Mouse (Mus musculus) layer of hippocampus, postnatal 36 days (tissue): Measurements from ENCODE around the gene Scyl2. TPM values are rescaled to one million over a fixed set of nuclear protein-coding genes. Genes with fewer than 3 reads are reported as not detected.
"Not testable (repeated sequence)": the region's sequence is repeated elsewhere in the genome, so short reads cannot be mapped to it uniquely, and the experiment has no call there.

Source experiments
- DNase-seq, 2 experiments: peaks; one replicate each; pipeline ENCODE4 v3.0.0; 2022
- total RNA-seq, 2 experiments: library from RNA; stranded (reverse); gene quantifications; 2 replicates each; pipeline ENCODE4 v1.2.3; 2021

Gene Scyl2
- 10 to 100 TPM; 27.2 to 28.0 TPM for total RNA-seq

GRCm38 (mm10) chr10:89686139-89686808, at the start of gene Scyl2:
Gene Scyl2, minus strand, starts transcription at chr10:89686285.
- DNase-seq = peak; percentile 93

DNA sequence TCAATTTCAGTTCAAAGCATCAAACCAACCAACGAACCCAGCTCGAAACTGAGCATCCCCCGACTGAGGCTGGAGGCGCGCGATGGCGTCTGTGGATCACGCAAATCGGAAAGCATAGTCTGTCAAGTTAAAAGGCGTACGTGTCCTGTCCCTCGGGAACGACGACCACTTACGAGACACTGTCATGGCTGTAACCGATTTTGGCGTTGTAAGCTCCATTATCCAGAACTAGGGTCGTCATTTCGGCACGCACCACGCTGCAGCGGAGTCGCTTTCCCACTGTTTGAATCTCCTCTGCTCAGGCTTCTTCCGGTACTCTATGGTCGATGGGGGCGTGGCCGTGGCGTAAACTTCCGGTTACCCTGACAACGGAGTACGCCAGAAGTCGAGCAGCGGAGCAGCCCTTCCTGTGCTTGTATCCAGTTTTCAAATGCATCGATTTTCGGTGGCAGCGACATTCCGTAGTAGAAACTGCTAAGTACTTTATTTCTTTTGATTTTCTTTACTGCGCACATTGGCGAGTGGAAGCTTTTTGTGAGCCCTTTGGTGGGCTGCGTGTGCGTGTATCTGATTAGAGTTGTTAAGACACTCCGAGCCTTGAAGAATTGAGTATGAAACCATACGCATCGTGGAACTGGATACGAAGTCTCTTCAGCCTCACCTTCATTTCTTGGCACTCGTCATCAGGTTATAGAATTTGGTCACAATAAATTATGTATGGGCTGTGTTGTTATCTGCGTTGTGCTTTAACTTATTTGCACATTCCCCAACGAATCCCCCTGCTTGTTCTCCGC, 46.1 kb upstream of the Scyl2 start, which contains the start of gene Actr6:
Gene Actr6 (minus strand): TSS at position 295 of the 794 bp plus-strand sequence.
- peak; percentile 91 to 93 for DNase-seq

- DNase-seq = no peak
Observed at GRCm38 (mm10) chr10:89731341-89731740, 45.3 kb upstream of the Scyl2 start.

DNA sequence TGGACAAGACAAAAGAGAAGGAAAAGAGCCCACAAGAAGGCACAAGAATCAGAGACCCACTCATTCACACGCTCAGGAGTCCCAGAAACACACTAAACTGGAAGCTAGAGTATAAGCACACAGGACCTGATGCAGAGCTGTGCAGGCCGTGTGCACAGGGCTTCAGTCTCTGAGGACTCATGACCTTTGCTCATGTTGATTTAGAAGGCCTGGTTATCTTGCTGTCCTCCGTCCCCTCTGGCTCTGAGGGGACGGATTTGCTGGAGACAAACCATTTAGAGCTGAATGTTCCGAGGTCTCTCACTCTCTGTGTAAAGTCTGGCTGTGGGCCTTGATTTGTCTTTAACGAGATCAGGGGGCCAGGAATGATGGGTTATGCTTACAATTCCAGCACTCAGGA, 44.3 kb upstream of the Scyl2 start:
- no peak for DNase-seq

- no peak for DNase-seq
Observed at GRCm38 (mm10) chr10:89722247-89723195, 36.4 kb upstream of the Scyl2 start.

- no peak for DNase-seq
Observed at GRCm38 (mm10) chr10:89720796-89721195, 34.7 kb upstream of the Scyl2 start.

- DNase-seq = no peak
Observed at GRCm38 (mm10) chr10:89720252-89720651, 34.2 kb upstream of the Scyl2 start.

DNA sequence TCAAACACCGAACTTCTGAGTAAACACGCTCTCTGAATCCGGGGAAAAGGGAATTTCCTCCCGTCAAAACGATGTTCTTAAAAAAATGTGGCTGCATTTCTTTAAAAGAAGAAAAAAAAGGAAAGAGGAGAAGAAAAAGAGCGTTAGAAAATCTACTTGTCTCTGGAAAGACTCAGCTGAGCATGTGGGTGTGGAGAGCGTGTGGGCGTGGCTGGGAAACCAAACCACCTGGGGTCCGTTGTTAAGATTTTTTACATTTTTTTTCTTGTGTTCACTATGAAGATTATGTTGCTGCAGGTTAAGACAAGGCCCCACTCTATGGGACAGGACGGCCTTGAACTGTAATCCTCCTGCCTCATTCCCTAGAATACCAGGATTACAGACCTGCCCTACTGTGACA, 28.8 kb upstream of the Scyl2 start:
- no peak for DNase-seq

DNA sequence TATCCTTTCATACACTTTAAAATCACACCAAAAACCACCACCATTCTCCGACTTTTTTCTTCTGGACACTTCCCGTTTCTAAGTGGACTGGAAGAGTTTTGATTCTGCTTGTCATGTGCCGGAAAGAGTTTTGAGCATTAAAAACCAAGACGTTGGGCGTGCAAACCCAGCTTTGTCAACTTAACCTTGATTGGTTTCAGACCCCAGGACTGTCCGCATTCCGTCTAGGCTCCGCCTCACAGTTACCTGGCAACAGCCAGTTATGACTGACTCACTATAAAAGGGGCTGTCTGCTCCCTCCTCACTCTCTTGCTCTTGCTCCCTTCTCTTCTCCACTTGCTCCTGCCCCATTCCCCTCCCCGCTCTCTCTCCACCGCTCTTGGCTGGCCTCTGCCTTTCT, 22.6 kb upstream of the Scyl2 start:
- no peak for DNase-seq

DNA sequence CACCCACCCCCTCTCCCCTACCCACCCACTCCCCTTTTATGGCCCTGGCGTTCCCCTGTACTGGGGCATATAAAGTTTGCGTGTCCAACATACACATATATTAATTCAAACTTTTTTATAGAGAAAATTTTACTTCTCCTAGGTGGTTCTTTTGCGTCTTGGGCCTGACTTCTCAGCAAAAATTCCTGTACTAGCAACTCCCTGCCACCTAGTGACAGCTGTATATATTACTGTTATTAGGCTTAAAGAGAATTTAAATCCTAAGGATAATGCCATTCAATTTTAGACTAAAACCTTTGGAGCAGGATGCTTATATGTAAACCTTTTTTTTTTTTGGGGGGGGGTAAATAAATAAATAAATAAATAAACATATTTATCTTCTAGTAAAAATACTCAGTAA, 21.3 kb upstream of the Scyl2 start:
- DNase-seq = no peak

- DNase-seq = no peak
Observed at GRCm38 (mm10) chr10:89703042-89703441, 17.0 kb upstream of the Scyl2 start.

GRCm38 (mm10) chr10:89697956-89698355, 11.9 kb upstream of the Scyl2 start:
- DNase-seq = no peak

GRCm38 (mm10) chr10:89696270-89696669, 10.2 kb upstream of the Scyl2 start:
- DNase-seq = not testable (repeated sequence)

GRCm38 (mm10) chr10:89695194-89695911, 9.3 kb upstream of the Scyl2 start:
- no peak for DNase-seq

- DNase-seq = no peak
Observed at GRCm38 (mm10) chr10:89690021-89690420, 3.9 kb upstream of the Scyl2 start.

GRCm38 (mm10) chr10:89687455-89687854, 1.4 kb upstream of the Scyl2 start:
- DNase-seq = no peak

- peak in 1 of 2 experiments; percentile 11 for DNase-seq
Observed at GRCm38 (mm10) chr10:89685391-89686138, 520 bp downstream of the Scyl2 start.

DNA sequence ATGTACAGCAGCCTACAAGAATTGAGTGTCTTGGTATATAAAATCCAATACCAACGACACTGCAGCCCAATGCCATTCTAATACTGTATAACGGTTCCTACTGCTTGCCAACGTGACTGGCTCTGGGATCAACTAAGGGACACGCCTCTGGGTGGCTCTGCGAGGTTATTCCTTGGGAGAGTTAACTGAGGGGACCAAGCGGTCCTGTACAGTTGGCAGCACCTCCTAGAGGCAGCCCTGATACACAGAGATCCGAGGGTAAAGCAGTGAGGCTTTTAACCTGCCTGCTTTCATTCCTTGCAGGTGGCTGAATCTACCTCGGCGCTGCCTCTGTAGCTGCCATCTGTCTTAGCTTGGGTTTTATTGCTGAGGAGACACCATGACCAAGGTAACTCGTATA, 3.1 kb downstream of the Scyl2 start:
- no peak for DNase-seq

DNA sequence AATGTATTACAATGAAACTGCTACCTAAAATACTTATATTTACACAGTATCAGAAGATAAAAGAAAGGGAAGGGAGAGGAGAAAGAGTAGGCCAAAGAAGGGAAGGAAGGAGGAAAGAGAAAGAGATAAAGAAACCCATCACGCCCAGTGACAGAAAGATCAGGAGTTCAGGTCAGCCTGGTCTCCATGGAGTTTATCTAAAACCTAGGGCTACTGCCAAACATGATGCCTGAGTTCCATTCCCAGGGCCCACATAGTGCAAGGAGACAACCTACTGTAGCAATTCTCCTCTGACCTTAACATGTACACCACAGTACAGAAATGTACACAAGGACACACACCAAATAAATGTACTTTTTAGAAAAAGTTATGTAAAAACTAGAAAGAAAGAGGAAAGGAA, 3.9 kb downstream of the Scyl2 start:
- DNase-seq = no peak

GRCm38 (mm10) chr10:89681706-89682105, 4.4 kb downstream of the Scyl2 start:
- no peak for DNase-seq

DNA sequence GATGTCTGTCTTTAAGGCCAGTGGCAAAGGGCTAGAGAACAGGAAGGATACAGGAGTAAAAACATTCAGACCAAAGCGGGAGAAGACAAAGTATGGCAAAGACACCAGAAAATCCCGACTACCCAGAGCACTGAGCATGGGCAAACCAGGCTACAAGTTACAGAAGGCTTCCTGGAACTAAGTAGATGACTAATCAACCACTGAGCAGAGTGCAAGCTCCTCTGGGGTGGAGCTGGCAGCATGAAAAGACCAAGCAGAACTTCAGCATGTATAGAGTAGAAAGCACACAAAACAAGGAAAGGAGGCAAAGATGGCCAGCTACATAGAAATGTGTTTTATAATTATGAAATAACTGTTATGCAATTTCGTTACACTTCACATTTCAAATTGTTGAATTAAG, 5.6 kb downstream of the Scyl2 start:
- no peak for DNase-seq
